Mouse (Mus musculus): Measurements from ENCODE around the gene Zcrb1.
"Not testable (repeated sequence)": the region's sequence is repeated elsewhere in the genome, so short reads cannot be mapped to it uniquely, and the experiment has no call there.

Gene Zcrb1

DNA sequence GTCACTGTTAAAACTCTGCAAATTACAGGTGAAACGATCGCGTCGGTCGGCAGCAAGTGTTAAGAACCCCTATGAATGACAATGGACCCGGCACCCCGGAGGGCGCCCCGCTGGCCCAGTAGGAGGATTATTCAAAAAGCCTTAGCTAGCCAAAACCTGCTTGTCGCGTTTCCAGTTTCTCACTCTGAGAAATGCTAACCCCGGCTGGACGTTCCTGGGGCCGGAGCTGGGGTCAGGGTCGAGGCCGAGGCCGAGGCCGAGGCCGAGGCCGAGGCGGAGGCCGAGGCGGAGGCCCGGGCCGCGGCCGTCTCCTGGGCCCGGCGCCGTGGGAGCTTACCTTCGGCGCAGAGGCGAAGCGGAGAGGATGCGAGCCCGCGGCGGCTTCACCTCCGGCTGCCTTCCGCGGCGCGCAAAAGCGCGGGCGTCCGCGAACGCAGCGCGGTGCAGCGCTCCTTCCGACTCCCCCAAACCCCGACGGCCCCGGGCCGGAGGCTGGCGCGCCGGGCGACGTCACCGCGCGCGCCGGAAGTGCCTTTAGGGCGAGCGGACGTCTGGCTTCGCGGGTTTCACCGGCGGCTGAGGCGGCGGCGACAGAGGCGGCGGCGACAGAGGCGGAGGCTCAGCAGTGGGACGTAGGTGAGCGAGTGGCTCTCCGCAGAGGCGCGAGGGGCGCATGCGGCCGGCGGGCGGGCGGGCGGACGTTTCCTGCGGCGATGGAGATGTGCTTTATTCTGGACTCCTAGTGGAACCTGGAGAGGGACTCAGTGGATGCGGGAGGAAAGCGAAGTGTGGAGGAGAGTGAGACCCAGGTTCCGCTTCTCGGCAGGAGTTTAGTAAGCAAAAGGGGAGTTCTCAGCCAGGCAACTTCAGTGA lies at the start of gene Zcrb1, which contains the start of gene Pphln1:
Gene Zcrb1, minus strand, starts transcription at position 509 of the 873 bp plus-strand sequence.
Gene Pphln1, plus strand, starts transcription at position 525 of the 873 bp plus-strand sequence.
- DNase-seq: peak; percentile 72

DNA sequence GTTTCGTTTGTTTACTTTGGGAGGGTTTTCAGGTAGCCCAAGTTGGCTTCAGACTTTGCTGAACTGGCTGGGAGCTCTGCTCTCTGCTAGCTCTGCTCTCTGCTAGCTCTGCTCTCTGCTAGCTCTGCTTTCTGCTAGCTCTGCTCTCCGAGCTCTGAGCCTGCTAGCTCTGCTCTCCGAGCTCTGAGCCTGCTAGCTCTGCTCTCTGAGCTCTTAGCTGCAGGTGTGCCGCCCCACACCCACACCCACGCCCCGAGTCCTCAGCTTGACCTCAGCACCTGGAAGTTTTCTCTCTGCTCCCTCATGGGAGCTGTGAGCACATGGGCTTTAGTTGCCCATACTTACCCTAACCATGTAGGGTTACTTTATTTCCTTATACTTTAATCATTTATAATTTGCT lies 45.5 kb upstream of the Zcrb1 start:
- DNase-seq: no peak

DNA sequence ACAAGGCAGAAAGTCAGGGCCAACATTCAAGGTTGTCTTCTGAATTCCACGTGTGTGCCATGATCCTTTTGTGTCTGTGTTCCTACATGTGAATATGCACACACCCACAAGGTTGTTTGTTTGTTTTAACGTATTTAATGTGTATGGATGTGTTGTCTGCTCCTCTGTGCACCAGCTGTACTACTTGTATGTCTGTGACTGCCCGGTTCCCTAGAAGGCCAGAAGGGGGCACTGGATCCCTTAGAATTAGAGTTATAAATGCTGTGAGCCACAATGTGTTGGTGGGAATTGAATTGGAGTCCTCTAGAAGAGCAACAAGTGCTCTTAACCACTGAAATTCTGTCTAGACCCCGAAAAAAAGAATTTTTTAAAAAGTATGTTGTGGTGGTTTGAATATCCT lies 44.1 kb upstream of the Zcrb1 start:
- no peak for DNase-seq

DNA sequence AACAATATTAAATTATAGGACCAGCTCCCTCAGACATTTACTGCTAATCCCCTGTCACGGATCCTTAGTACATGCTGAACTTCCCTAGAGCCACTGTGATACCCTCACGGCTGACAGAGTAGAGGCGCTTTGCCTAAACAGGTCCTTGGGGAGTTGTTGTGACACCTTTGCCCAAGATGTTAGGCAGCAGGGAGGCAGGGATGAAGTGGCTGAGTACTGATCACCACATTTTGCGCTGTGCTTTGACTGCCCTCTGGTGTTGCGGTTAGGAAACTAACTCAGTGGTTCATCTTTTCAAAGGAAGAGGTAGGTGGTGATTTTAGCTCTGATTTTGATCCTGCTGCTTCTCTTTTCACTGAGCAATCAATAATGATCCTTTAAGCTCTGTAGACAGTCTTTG lies 40.5 kb upstream of the Zcrb1 start:
- peak; percentile 58 for DNase-seq

DNA sequence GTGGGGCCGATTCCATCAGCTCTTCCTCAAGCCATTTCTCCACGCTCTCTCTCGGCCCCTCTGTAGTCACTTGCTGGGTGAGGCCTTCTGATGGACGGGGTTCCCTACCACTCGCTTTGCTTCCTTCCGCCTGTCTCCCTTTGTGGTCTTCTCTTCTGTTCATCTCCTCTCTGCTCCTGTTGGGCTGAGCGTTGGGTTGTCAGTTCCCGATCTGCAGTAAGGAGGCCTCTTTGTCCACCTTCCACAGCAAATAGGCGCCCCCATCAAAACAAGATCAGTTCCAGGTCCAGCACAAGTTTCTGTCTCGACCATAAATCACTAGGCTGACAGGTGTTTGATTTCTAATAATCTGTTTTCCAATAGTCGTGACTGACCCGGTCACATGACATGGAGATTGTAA lies 37.9 kb upstream of the Zcrb1 start:
- DNase-seq: no peak

DNA sequence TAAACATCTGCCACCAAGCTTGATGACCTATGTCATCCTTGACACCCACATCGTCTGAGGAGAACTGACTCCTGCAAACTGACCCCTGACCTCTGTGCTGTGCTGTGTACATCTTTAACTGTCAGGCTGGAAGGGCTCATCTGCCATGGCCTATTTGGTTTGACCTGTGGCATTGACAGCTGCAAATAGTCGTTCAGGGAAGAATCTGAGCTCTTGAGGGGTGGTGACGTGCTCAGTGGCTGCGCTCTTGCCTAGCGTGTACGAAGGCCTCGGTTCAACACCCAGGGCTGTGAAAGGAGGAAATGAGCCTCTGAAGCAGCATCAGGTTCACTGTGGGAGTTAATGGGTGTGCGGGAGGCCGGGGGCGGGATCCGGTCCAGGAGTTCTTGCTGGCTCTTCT lies 35.7 kb upstream of the Zcrb1 start:
- DNase-seq: no peak

DNA sequence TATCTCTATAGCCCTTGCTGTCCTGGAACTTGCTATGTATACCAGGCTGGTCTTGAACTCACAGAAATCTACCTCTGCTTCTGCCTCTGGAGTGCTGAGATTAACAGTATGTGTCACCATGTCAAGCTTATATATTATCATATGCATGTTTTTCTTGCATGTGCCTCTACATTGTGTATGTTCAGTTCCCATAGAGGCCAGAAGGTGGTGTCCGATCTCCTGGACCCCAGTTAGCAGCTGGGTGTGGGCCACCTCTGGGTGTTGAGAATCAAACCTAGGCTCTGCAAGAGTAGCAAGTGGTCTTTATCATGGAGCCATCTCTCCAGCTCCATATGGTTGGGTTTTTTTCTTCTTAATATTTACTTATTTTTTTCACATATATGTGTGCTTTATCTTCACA lies 24.4 kb upstream of the Zcrb1 start:
- DNase-seq: no peak

DNA sequence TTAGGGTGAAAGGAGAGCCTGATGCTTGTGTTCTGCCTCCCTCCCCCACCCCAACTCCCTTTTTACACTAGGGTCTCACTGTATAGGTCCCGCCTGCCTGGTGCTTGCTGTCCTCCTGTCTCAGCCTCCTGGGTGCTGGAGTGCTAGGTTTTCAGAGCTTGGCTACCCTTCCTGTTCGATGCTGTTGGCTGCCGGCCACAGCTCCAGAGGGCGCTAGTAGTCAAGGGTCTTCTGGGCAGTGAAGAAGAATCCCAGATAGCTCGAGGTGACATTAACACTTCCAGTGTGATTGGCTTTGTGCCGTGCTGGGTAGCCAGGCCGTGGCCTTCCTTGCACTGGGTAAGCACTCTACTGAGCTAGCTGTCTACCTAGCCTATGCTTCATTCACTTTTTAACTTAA lies 22.5 kb upstream of the Zcrb1 start:
- DNase-seq: no peak

DNA sequence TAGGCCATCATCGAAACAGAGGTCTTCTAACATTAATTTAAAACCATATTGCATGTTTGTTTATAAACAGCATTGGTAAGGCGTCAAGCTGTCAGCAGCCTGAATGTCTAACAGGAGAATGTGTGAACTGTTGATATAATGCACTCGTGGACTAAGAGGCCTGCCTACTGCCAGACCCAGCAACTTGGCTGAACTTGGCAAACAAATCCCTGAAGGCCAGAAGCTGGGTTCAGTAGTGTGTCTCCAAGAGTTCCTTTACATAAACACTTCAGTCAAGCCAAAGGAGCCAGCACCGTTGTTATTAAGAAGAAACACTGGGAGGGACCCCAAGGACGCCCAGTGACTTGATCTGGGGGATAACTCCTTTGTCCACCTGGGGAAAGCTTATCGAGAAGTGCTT lies 18.2 kb upstream of the Zcrb1 start:
- no peak for DNase-seq

DNA sequence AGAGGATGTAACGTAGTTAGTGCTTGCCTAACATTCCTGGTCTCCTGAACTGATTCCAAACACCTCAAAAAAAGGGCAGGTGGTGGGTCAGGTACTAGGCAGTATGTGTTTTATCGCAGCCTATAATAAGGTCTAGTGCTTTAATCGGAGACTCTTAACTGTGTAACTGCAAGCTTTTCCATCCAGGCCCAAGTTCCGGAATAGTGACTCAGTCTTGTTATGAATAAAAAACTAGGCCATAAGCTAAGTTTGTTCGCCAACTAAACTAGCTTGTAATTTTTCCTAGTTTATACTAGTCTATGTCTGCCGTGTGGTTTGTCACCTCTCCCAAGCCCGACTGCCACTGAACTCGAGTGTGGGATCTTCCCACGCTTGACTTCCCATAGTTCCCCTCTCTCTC lies 16.3 kb upstream of the Zcrb1 start:
- no peak for DNase-seq

DNA sequence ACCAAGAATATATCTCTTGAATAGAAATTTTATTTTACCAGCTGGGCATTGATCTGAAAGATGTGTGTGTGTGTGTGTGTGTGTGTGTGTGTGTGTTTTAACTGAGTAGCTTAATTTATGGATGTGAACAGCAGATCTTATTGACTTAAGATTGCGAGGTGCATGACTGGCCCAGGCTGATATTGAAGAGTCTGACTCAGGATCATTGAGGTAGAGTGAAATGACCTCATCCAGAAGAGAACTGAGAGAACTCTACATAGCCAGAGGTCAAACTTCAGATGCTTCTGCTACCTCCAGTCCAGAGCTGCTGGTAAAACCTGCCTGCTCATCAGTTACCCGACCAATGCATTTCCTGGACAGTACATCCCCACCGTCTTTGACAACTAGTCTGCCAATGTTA lies 14.3 kb upstream of the Zcrb1 start:
- no peak for DNase-seq

DNA sequence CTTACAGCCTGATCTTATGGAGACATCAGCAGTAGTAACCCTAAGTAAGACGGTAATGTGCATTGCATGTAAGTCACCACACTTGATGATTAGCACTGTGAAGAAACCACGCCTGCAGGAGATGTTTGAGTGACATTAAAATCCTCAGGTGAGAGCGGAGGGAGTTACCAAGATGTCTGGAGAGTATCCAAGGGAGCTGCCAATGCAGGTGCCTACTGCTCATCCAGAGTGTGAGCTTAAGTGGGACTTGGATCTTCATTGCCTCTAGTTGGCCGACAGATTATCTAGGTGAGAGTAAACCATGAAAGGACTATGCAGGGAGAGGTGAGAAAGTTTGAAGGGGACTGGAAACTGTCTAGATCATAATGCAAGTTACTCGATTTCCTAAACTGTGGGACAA lies 8.4 kb upstream of the Zcrb1 start:
- no peak for DNase-seq

DNA sequence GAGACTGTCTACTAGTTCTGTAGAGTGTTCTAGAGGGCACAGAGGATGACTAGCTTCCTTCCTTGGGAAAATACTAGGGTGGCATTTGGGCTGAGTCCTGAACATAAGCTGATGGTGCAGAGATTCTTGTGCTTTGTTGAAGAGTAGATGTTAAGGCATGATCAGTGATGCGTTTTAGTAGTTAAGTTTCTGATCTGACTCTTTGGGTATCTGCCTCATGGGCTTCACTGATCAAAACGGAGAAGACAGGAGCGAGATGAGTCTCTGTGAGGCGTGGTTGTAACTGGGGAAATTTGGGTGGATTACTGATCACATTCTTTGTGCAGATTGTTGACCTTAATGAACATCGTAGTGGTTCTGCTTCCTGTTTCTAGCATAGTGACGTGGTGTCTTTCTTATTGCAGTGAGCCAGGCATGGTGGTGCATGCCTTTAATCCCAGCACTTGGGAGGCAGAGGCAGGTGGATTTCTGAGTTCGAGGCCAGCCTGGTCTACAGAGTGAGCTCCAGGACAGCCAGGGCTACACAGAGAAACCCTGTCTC lies 7.4 kb upstream of the Zcrb1 start:
- DNase-seq: no peak

DNA sequence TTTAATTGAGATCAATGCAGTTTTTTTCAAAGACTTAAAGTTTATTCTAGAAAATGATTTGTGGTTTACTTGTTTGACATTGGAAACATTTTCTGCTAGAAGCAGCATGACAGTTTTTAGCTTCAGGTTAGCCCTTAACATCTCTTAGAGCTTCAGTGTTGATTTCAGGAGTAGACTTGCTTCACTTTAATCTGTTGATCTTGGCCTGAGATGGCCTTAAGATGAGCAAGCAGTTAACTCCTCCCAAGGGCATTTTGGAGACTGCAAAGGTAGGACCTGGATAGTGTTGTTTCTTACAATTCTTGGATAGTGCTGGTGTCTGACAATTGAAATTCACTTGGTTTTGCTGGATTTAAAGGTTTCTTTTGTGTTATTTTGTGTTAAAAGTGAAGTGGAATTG lies 6.7 kb upstream of the Zcrb1 start:
- no peak for DNase-seq

DNA sequence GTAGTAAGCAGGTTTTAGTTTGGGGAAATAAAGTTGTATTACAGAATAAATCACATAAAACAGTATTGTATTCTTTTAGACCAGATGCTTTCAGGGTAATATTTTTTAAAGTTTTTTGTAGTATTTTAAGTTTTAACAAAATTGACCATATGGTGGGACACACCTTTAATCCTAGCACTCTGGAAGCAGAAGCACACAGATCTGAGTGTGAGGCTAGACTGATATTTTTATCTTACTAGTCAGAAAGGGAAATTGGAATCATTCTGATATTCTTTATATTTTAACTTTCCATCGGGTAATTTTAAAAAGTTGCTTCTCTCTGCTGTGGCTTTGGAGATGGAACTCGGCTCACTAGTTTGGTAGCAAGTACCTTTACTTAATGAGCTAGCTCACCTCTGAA lies 4.6 kb upstream of the Zcrb1 start:
- no peak for DNase-seq

DNA sequence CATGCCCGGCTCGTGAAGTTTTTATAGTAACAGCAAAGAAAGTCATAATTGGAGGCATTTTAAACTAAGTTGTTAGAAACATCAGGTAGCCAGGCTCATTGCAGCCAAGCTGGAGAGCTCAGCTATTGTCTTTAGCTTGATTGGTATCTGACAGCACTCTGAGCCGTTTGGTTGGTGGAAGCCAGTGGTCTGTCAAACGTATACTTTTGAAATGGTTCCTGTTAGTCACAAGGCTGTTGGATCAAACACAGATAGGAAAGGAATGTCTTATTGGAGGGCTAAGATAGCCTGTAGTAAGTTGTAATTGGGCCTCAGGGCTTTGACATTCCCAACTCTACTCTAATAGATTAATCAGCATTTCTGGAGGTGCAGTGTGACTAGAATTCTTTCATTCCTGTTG lies 3.3 kb upstream of the Zcrb1 start:
- no peak for DNase-seq

DNA sequence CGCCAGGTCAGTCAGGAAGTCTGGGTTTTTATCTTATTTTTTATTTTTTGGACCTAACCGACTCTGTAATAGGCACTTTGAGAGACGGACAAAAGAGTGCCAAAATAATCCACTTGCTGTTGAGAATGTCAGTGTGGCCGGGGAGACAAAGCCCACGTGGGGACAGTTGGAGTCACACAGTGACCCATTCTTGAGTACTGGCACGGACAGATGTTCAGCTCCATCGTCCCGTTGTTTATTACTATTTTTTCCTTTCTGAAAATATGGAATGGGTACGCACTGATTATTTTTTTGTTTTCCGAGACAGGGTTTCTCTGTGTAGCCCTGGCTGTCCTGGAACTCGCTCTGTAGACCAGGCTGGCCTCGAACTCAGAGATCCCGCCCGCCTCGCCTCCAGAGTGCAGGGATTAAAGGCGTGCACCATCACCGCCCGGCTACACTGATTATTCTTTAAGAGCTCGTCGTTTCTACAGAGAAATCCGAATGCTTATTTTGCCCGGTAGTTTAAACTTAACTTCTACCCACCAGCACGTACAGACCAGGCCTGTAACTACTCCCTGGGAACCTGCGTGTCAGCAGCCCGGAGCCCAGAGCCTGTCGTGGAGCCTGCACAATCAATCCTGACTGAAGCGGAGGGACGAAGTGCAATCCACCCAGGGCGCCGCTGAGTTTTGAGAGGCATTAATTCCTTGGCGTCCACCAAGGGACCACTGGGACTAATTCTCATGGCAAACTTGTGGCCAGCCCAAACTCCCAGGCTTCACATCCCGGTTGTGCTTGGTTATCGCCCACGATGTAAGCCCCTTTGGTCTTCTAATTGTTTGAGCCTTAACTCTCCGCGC lies 786 bp upstream of the Zcrb1 start:
- DNase-seq: peak; percentile 9

DNA sequence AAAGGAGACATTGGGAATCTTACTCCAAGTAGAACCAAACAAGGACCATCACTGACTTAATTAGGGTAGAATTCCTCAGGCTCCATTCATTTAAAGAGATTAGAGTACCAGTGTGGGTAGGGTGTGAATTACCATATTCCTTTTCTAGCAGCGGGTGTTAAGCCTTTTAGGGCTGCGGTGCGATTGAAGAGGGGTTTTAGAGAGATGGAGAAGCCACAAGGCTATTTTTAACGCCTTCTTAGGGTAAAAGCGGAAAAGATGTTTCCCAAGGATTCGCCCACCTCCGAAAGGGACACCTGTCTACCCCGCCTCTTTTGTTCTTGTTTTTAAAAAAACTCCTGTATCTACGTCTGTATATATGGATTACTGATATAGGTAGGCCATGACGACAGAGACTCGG lies 865 bp downstream of the Zcrb1 start:
- DNase-seq: peak; percentile 16

DNA sequence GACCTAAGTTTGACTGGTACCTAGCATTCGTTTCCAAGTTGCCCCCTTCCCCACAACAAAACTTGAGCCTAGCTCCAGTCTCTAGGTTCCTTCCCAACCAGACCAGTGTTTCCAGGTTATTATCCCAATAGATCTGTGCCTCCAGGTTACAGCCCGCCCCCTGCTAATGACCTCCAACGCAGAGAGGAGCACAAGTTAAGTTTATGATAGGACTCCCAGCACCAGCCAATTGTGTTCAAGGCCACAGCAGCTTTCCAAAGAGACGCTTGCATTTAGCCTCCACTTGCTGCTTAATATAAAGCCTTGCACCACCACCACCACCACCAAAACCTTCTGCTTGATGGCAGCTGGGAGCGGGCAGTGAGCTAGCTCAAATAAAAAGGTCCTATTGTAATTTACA lies 16.8 kb downstream of the Zcrb1 start:
- no peak for DNase-seq

DNA sequence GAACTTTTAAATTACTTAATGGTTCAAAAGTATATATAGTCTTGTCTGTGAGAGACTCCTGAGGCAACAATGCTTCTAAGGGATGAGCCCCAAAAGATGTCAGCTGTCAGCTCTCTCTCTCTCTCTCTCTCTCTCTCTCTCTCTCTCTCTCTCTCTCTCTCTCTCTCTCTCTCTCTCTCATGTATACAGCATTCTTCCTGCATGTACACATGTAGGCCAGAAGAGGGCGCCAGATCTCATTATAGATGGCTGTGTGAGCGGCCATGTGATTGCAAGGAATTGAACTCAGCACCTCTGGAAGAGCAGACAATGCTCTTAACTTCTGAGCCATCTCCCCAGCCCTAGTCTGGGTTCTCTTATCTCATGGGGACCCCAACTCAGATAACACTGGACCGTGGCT lies 19.0 kb downstream of the Zcrb1 start:
- DNase-seq: no peak

DNA sequence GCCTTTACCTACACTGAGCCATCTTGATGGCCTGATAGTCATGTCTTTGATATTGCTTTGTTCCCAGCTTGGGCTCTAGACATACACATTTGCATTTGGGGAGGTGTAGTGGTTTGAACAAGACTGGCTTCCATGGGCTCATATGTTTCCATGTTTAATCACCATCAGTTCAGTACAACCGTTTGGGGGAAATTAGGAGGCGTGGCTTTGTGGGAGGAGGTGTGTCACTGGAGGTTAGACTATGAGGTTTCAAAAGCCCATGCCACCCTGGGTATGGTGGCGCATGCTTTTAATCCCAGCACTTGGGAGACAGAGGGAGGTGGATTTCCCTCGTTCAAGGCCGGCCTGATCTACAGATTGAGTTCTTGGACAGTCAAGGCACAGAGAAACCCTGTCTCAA lies 22.4 kb downstream of the Zcrb1 start:
- no peak for DNase-seq

DNA sequence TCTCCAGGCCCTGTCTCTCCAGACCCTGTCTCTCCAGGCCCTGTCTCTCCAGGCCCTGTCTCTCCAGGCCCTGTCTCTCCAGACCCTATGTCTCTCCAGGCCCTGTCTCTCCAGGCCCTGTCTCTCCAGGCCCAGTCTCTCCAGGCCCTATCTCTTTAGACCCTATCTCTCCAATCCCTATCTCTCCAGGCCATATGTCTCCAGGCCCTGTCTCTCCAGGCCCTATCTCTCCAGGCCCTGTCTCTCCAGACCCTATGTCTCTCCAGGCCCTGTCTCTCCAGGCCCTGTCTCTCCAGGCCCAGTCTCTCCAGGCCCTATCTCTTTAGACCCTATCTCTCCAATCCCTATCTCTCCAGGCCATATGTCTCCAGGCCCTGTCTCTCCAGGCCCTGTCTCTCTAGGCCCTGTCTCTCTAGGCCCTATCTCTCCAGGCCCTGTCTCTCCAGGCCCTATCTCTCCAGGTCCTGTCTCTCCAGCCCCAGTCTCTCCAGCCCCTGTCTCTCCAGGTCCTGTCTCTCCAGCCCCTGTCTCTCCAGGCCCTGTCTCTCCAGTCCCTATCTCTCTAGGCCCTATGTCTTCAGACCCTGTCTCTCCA lies 25.5 kb downstream of the Zcrb1 start:
- DNase-seq: not testable (repeated sequence)

DNA sequence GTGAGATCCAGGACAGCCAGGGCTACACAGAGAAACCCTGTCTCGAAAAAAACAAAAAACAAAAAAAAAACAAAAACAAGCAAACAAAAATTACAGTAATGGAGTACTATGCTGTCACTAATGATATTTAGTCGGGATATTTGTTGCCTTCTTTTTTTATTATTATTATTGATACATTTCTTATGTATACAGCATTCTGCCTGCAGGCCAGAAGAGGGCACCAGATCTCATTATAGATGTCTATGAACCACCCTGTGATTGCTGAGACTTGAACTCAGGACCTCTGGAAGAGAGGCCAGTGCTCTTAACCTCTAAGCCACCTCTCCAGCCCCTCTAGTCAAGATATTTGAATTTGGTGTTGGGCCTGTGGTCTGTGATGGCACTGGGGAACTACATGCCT lies 26.3 kb downstream of the Zcrb1 start:
- no peak for DNase-seq

DNA sequence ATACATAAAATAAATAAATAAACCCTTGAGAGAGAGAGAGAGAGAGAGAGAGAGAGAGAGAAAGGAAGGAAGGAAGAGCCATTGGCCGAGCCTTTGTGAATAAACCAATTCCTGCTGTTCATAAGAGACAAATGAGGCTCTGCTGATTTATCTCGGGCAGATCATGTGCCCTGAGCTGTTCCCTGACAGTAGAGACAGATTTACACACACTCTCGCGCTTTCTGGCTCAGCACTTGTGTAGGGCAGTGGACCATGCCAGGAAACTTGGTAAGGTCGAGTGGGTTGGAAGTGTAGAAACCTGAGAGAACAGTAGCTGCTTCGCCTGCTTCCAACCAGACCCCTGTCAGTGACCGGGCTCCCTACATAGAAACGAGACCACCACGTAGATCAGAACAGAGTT lies 29.6 kb downstream of the Zcrb1 start:
- DNase-seq: no peak
